Mouse (Mus musculus) kidney, adult 11 months (tissue): ENCODE measurements around the gene Vegfa.

Source experiments
- DNase-seq: peaks from one replicate; pipeline ENCODE4 v3.0.0; 2022

Vegfa gene

DNA sequence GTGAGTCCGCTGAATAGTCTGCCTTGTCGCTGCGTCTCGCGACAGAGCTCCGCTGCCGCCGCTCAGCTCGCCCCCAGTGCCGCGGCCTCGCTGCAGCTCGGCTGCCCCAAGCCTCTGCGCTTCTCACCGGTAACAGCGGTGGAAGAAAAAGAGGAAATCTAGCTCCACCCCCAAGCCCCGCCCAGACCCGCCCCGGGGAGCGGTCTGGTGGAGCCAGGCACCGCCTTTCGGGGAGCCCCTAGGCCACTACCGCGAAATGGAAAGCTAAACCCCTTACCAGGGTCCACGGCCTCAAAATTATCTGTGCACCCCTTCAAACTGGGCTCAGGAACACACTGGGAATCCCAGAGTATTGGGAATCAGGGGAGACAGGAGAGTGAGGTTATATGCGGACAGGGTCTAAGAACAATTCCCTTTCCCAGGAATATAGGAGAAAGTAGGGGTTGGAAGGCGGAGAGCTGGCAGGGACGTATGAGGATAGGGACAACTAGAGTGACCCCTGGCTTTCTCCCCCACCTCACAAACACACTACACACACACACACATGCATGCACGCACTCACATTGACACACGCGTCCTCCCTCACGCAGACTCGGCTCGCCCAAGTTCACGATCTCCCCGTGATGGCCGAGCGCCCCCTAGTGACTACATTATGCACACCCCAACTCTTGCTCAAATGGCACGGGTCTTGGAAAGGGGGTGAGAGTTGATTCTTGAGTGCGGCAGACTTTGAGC, at the start of gene Vegfa:
Gene Vegfa (minus strand): TSS at position 113 of the 735 bp plus-strand sequence.
- DNase-seq = peak; percentile 89

DNA sequence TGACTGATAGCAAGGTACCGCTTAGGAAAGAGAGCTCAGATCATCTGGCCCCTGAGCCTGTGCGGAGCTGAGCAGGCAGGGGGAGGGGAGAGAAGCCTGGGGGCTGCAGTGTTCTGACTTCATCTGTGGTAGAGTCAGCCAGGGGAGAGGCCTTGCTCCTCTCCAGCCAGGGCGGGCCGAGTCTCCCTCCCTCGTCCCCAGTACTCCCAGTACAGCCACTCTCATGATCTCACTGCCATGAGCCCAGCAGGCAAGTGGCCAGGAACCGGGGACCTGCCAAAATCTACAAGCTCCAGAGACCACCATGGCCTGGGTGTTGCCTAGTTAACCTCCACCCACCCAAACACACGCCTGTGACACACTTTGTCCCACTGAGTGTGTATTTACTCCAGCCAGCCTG, 49.5 kb upstream of the Vegfa start:
- no peak for DNase-seq

DNA sequence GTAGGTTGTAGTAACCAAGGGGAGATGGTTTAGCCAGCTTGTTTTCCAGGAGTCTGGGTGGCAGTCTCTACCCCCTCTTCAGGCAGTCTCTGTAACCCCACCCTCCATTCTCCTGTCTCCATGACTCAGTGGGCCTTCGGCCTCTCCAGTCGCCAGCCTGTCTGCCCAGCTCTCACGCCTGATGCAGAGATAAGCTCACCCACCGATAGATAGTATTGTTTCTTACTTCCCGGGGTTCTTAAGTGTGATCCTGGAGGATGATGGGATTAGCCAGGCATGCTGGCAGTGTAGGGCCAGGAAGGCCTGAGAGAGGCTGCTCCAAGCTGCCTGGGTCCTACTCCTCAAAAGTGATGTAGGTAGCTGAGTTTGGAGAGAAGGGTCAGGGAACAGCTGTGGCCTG, 48.9 kb upstream of the Vegfa start:
- no peak for DNase-seq

DNA sequence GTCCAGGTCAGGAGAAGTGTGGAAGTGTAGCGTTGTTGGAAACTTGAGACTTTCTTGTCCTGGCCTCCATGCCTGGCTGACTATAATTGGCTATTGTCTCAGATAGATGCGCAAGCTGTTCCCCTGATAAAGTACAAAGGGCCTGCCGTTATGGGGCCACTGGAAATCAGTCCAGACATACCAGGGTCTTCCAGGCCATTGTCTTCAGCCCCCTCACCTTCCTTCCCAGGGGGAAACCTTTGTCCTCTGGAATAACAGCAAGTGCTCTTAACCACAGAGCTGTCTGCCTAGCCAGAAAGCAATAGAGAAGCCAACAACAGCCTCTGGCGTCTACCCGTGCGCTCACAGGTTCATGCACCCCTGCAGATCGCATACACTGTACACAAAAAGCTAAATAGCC, 48.2 kb upstream of the Vegfa start:
- no peak for DNase-seq

DNA sequence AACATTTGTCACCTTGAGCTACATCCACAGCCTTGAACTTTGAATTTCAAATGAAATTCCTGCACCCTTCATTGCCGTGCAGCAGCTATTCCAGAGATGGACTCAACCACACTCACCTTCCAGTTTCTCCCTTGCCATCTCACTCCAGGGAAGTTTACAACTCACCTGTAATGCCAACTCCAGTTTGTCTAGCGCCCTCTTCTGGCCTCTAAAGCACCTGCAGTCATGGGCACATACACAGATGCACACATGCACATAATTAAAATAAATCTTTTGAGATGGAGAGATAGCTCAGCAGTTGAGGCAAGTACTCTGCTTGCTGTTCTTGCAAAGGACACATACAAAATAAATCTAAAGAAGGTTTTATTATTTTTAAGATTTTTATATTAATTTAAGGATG, 46.9 kb upstream of the Vegfa start:
- no peak for DNase-seq

DNA sequence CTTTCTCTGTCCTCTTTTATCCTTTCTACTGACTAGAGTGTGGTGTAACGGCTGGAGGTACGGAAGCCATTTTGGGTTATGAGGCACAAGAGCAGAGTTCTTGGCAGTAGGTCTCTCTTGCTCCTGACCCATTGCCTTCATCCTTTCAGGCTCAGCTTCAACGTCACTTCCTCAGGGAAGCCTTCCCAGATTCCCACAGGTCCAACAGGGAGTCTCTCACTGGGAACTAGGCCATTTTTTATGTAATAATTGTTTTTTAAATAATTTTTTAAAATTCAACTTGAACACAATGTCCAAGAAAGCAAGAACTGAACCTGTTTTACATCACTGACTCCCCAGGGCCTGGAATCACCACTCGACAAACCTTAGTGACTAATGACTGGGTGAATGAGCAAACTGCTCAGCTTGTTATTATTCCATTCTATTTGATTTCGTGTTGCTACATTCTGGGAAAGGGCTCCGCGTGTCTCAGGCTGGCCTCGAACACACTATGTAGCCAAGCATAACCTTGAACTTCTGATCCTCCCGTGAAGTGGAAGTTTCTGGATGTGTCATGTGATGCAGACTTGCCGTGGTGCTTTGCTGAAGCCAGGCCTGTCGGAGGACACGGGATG, 45.9 kb upstream of the Vegfa start:
- DNase-seq = no peak

DNA sequence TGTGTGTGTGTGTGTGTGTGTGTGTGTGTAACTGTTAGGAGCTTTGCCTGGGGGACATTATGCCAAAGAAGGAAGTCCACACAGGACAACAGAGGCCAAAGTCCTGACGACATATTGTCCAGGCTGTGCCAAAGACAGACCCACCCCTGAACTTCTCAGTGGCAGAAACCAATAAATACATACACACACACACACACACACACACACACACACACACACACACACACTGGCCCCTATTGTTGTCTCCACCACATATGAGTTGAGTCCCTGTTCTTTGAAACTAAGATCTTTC, 44.0 kb upstream of the Vegfa start:
- DNase-seq = no peak

DNA sequence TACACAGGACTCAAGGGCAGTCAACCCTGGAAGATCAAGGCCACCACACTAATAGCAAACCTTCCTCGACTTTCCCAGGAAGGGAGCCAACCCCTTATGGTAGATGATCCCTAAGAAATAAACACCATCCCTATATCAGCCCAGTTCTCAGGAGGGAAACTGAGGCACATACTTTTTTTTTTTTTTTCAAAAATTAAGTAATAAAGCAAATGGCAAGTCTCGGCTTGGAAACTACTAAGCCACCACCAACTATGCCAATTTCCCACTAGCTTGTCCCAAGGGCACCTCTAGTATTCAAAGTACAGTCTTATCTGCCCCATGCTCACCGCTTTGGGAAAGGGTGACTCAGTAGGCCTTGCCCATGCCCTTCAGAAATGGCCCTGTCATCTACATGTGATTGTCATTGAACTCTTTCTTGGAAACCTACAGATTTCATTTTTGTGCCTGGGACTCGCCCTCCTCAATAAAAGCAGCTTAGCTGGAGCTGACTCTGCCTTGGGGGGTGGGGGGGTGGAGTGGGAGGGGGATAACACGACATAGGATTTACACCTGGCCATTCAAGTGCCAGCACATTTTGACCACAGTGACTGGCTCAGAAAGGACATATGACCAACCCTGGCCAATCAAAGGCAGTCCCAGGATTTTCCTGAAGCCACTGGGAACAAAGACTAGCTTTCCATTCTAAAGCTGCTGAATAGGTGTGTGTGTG, 43.5 kb upstream of the Vegfa start:
- no peak for DNase-seq

DNA sequence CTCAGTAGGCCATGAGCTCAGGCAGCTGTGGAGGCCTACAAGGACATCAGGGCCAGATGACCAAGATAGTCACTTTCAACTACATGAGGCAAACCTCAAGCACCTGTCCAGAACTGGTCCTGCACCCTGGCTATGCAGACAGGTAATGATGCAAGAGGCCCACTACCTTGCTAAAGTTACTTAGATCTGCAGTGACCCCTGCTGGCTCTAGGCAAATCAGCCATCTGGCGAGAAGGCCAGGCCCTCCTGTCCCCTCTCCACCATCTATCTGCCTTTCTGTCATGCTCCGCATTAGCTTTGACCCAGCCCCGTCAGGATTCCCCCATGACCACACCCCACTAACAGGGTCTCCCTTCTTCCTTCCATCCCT, 42.9 kb upstream of the Vegfa start:
- peak; percentile 43 for DNase-seq

DNA sequence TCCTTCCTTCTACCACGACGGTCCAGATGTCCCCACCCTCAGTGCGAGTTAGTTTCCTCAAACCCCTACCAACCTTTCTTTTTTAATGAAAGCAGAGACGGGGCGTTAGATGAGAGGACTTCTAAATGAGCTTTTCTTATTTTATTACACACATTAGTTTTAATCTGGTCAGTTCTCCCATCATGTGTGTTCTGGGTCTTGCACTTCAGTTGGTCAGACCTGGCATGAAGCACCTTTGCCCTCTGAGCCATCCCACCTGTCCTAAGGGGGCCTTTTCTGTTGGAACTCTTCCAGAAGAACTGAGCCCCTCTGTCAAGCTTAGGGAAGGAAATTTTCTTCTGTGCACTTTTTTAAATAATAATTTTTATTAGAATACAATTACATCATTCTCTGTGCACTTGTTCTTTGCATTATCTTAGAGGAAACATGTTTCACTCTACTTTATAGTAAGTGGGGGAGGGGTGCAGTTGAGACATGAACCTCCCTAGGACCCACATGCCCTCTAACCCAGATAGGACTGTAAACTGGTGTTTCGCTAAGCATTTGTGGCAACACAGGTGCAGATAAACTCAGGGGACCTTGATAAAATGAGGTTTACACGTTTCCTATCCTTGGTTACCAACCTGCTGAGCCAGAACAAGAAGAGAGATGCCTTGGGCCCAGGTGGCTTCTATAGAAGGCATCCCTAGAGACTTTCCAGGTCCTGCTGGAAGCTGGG, 42.4 kb upstream of the Vegfa start:
- DNase-seq = no peak

DNA sequence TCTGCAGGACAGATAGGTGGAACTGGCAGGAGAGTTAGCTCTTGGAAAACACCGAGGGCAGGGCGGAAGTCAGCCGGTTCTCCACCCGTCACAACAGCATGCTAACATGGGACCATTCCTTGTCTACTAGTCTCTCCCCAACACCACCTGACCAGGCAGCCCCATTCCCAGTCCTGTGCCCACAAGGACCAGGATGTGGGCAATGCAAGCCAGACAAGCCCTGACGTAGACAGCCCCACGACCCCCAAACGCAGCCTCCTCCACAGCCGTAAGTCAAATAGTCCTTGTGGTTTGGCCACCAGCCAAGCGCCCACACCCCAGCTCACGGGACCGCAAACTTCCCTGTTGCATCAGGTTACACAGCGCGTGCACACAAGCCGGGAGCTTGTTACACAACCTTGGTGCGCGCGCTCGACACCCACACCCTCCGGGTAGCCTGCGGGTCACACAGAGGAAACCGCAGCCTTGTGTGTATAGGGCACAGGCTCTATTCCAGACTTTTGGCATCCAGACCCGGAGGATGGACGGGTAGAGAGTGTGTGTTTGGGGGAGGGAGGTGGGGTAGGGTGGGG, 41.6 kb upstream of the Vegfa start:
- peak; percentile 68 for DNase-seq

DNA sequence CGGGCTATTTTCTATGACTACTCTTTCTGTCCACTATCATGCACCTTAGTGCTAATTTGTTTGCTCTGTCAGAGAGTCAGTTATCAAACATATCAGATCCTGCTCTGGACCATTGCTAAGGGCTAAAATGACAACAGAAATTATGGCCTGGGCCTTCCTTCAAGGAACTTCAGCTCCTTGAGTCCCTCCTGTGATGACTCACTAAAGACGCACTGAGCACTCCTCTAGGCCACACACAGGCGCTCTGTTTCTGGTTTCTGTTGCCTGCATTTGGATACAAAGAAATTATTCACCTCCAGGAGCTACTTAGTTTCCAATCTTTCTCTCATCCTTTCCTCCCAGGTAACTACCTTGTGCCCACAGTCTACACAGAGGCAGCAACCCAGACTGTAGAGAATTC, 39.4 kb upstream of the Vegfa start:
- no peak for DNase-seq

DNA sequence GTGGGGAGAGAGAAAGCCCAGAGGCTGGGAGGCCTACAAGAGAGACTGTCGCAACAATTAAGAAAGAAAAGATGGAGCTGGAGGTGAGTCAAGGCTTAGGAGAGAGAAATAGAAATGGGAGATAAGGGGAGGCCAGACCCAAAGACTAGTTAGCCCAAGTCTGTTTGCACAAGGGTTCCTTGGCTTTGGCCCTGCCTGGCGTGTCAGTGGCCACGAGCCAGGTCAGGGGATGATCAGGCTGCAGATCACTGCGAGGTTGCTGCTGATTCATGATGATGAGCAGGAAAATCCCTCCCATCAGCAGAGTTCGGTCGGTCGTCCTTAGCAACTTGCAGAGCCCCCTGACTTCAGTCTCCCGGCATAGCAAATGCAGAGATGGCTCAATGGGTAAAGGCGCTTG, 37.9 kb upstream of the Vegfa start:
- no peak for DNase-seq

DNA sequence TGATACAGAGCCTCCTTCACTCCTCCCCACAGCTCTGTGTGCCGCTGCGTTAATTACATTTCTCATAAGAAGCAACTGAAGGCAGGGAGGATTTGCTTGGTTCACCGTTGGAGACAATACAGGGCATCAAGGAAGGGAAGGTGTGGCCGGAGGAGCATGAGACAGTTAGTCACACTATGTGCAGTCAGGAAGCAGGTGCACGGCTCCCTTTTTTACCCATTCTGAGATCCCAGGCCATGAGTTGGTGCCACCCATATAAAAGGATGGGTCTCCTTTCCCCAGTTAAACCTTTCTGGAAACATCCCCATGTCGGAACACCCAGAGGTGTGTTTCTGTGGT, 31.8 kb upstream of the Vegfa start:
- DNase-seq = peak; percentile 31

DNA sequence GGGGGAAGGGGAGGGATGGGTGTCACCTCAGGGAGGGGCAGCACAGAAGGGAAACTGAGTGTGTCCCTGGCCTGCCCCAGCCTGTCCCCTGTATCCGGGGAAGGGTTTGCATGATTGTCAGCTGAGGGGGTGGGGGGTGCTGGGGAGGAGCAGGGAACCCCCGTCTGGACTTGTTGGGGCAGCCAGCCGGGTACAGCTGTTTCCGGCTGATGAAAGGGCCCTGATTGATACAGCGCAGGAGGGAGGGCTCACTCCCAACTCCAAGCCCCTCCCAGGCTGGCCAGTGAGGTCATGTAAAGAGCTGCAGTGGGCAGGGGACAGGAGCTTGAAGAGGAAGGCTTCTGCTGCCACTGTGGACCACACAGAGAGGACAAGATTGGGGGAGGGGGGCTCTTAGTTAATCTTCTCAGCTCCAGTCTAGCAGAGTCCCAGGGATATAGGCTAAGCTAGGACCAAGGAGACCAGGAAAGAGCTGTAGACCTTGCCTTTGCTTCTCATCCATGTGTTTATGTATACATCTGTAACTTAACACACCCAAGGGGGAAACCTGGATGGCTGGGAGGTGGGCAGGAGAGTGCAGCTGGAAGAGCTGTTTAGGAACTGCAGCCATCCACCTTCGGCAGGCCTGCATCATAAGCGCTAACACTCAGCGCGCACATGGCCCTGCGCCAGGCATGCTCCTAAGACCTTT, 31.3 kb upstream of the Vegfa start:
- peak; percentile 17 for DNase-seq

DNA sequence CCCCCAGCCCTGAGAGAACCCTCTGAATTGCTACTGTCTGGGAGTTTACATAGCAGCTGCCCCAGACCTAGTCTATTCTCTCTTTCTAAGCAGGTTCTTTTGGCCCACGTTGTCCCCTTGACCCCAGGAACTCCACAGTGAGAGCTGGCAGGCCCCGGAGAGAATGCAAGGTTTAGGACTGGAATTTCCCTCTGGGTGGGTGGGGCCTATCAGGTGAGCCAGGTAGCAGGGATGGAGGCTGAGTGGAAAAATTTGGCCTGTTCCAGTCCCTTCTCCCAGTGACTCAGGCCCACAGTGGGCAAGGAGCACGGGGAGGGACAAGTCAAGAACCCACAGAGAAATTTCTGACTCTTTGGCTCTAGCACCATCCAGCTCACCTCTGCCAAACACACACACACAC, 28.1 kb upstream of the Vegfa start:
- peak; percentile 60 for DNase-seq

DNA sequence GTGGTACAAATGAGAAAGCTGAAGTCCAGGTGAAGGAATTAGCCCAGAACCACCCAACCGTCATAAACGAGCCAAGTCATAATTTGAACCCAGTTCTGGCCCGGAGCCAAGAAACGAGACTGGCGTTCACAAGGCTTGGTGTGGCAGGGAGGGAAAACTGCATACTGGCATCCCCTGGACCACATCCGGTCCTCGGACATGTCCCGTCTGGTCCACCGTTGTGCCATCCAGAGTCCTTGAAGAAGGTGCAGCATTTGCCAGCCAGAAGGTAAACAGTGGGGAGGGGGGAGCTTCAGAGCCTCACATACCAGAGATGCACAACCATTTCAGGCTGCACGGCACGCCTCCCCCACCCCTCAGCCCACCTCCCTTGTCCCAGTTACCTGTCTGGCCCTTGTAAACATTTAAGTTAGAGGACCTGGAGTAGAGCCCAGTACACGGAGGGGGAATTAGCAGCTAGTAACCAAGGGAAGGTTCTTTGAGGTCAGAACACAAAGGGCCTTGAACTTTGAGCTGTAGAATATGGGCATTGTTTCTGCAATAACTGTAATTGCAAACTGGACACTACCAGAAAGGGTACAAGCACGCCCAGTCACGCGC, 27.2 kb upstream of the Vegfa start:
- DNase-seq = peak; percentile 46

DNA sequence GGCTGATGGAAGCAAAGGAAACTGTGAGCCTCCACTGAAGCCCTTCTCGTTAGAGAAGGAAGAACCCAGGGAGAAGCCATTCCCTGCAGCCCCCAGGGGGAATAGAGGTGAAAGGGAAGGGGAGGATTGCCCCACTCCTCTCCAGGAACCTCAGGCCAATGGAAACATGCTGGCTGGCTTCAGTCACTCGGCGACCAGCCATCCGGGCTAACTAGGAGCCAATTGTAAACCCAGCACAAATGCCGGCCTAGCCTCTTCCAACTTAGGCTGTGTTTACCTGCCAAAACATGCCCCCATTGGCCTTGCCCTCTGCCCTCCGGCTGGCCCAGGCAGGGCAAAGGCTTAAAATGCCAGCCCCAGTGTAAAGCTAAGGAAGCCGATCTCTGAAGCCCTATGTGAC, 24.1 kb upstream of the Vegfa start:
- DNase-seq = peak; percentile 47

DNA sequence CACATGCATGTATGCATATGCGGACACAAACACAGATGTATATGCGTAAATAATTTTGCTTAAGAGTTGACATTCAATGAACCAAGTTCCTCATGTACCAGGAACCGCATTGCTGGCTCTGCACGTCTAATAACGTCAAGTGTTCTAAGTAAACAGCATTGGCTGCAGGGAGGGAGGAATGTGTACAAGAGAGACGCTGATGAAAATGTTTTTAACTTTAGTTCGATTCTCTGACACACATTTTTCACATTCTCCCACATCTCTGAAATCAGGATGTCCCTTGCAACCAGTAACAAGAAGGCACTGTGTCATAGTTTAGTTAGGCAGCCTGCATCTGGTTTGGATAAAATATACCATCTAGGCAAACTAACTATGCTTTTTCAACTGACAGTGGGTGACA, 23.6 kb upstream of the Vegfa start:
- no peak for DNase-seq

DNA sequence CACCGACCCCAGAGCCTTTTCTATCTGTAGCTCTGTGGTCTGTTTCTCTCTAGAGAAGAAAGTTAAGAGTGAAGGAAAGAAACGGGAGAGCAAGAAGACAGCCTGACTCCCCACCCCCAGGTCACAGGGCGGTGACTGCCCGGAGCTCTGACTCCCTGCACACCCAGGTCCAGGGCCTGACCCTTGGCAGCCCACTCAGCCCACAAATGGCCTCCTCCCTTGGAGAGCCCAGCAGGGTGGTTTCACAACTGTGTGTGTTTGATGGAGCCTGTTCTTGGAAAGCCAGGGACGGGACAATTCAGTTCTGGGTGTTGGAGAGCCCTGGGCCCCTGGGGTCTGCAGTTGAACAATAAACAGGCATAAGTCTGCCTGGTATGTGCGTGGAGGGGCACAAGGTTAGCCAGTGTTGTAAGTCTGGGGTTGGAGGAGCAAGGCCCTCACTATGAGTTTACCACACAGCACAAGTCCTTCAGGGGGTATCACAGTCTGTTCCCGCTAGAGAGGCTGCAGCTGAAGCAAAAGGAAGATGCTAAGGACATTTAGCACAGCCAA, 21.2 kb upstream of the Vegfa start:
- no peak for DNase-seq

DNA sequence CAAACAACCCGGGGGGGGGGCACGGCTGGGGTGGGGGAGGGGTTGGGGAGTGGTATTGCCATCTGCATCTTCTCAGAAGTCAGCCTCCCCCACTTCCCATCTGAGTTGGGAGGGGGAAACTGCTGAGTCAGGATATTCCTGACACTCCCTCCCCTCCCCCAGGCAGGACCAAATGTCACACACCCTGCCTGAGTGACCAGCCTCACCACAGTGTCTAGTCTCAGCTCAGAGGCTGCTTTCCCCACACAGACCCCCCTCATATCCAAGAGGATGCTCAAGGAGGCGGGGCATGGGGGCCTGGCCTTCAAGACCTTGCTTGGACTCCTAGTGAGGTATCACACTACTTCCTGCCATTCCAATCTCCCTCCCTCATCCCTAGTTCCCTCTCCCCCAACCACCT, 20.0 kb upstream of the Vegfa start:
- no peak for DNase-seq

DNA sequence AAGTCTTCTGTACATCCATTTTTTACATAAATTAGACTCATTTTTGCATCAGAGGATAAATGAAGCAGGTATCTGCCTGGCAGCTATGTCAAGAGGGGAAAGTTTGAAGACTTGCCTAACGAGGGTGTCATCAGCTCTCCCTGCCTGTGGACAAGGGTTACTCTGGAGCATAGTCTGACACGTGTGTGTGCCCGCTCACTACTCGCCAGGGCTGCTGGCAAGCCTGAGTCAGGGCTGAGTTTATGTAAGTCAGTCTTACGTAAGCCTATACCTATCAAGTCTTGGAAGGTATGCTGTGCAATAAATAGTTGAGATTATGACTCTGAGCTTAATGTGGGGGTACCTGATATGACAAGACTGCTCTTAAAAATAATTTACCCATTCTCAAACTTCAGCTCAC, 19.2 kb upstream of the Vegfa start:
- peak; percentile 54 for DNase-seq
